Mouse (Mus musculus): Measurements from ENCODE around the gene Smad9. TPM values are rescaled to one million over a fixed set of nuclear protein-coding genes. Genes with fewer than 3 reads are reported as not detected.

Gene Smad9
- 7.6 and 10.3 TPM in 2 replicates for polyA plus RNA-seq (2012; rRNA removed)

- DNase-seq (ENCODE audit: low spot score) = peak; percentile 61
Observed at GRCm38 (mm10) chr3:54755145-54756041, at the start of gene Smad9. Gene Smad9, plus strand, starts transcription at chr3:54755582.

GRCm38 (mm10) chr3:54708972-54709371 is 46.4 kb upstream of the Smad9 start:
- no peak for DNase-seq (ENCODE audit: low spot score)

DNA sequence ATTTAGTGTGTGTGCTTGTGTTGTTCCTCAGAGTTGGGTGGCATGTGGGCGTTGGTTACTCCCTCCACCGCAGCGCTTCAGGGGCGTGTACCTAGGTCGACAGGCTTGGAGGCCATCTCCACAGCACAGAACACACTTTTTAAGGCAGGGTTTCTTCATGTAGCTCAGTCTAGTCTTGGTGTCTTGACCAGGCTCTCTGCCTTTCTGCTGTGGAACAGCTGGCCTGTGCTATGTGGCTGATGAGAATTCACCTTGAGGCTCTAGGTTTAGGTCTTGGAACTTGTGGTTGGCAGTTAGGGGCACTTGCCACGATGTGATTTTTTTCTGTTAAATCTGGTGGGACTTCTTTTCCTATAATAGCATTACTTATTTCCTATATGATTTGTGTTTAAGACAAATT is 41.1 kb upstream of the Smad9 start, which contains the start of gene Gm21958:
Gene Gm21958, minus strand, starts transcription at position 101 of the 400 bp plus-strand sequence.
- no peak for DNase-seq (ENCODE audit: low spot score)

DNA sequence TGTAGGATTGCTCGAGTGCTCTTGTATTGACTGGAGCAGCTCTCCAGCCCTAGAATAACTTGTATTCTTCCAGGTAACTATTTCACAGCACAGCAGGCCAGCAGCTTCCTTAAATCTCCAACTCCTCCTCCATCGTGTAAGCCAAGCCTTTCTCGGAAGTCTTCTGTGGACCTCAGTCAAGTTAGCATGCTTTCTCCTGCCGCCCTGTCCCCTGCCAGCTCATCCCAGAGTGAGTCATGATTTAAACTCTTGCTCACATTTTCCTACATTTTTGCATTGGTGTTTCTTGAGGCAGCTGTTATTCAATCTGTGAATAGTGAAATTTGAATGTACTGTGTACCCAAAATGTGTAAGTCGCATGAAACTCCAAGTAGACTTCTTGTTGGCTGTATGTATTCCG is 39.9 kb upstream of the Smad9 start:
- DNase-seq (ENCODE audit: low spot score) = no peak

GRCm38 (mm10) chr3:54717348-54717747 is 38.0 kb upstream of the Smad9 start:
- DNase-seq (ENCODE audit: low spot score) = no peak

GRCm38 (mm10) chr3:54718947-54719346 is 36.4 kb upstream of the Smad9 start:
- DNase-seq (ENCODE audit: low spot score) = no peak

DNA sequence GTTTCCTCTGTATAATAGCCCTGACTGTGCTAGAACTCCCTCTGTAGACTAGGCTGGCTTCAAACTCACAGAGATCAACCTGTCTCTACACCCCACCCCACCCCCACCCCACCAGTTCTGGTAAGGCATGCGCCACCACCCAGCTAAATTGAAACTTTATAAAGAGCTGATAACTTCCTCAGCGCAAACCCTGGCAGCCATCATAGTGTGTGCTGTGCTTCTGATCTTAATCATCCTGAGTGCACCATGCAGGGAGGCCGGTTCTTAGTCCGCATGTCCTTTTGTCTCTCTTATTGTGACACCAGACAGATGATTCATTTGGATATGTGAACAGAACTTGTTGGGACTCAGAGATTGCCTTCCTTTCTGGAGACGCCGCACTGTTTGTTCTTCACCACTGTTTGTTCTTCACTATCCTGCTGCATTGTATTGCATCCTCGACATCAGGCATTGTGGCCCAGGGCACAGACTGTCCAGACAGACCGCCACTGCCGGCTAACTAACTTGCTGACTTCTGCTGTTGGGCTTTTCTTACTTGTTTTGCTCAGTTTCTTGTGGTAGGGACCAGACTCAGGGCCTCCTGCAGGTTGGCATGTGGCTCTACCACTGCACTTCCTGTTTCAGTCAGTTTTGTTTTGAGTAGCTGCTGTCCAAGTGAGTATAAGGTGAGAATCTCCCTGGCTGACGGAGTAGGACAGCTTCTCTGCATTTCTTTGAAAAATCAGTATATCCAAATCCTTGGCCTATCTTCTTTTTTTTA is 31.5 kb upstream of the Smad9 start:
- DNase-seq (ENCODE audit: low spot score) = no peak

DNA sequence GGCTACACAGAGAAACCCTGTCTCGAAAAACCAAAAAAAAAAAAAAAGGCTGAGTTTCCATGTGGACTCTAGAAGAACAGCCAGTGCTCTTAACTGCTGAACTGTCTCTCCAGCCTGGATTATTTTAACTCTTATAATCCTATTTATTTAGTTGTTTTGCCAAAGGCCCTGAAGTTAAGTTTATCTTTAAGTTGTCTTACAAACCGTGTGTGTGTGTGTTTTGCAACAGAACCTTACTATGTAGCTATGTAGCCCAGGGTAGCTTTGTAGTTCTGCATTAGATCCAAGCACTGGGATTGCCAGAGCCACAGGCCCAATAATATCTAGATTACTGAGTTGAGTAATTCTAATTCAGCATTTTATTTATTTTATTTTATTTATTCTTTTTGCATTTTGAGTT is 30.0 kb upstream of the Smad9 start:
- DNase-seq (ENCODE audit: low spot score) = no peak

DNA sequence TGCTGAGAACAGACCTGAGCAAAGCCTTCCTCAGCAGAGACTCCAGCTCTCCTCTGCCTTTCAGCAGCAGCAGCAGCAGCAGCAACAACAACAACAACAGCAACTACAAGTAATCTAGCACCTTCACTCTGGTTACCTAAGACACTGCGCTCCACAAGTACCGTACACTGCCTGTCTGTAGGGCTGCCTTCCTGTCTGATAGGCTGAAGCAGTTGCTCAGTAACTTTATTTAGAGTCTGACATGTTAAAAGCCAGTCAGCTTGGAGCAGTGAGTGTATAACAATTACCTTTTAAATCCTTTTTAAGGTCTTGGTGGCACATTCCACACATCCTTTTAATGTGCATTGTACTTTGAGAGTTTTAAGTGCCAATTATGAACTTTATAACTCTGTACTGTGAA is 27.8 kb upstream of the Smad9 start:
- DNase-seq (ENCODE audit: low spot score) = no peak

- no peak for DNase-seq (ENCODE audit: low spot score)
Observed at GRCm38 (mm10) chr3:54728100-54728499, 27.3 kb upstream of the Smad9 start.

DNA sequence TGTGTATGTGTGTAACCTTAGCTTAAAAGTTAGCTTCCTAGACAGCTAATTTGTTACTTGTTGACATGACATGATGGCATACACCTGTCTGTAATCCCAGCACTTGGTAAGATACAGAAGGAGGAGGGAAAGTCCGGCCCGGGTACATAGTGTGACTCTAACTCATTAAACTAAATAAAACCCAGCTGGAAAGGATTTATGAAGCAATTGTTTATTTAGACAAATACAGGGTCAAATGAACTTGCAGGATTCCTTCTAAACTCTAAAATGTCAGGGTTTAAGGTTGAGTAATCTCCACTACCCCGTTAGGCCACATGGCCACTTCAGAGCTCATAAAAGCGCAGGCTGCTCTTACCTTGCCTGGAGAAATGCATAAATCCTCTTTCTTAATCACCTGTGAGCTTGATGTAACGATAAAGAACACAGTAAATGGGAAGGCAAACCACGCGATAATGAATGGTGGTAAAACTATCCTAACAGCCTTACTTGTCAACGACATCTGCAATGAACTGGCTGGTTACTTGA is 23.7 kb upstream of the Smad9 start:
- DNase-seq (ENCODE audit: low spot score) = no peak

DNA sequence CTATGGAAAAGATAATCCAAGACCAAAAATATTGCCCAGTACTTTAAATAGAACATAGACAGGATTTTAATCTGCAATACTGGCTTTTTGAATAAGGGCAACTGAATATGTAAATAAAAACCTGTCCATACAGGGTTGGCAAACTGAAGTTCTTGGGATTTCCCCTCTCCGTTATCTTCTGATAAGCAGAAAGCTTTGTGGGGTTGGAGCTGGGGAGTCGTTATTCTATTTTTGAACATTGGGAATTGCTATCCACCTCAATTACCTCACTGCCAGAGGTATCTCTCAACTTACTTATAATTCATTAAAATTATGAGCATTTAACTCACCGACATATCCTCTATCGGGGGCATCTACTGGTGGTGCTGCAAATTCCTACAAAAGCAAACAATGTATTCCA is 23.0 kb upstream of the Smad9 start:
- no peak for DNase-seq (ENCODE audit: low spot score)

GRCm38 (mm10) chr3:54734411-54735246 is 20.8 kb upstream of the Smad9 start:
- peak; percentile 89 for DNase-seq (ENCODE audit: low spot score)

DNA sequence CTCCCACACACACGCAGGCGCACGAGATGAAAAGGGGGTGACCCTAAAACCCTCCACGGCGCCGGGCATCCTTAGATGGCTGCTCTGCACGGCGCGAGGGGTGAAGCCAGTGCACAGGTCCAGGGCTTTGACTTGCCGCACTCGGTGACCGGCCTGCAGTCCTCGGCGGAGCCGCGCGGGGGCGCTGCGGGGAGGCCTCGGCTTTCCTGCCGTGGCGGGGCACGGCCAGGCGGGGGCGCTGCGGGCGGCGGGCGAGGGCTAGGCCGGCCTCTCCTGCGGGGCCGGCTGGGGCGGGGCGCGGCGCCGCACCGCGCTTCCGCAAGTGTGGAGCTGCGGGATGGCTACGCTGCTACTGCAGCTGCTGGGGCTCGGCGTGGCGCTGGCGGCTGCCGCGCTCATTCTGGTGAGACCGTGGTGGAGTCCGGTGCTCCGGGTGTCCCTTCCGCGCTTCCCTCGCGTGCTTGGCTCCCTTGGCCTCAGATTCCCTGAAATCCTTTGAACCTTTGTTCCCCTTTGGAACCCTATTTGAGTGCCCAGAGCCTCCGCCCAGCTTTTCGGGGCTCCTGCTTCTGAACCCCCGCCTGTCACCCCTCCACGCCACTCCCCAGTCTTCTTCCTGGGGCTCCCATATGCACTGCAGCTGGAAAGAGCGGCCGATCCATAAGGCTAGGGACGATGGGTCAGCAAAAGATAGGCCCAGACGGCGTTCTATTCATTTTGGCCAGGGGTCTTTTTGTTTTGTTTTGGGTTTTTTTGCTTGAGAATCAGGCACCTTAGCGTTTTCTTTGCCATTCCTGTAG is 19.9 kb upstream of the Smad9 start, which contains the start of the genes Exosc8 and Alg5:
Gene Exosc8, minus strand, starts transcription at position 147 of the 800 bp plus-strand sequence.
Gene Alg5, plus strand, starts transcription at position 293 of the 800 bp plus-strand sequence.
- DNase-seq (ENCODE audit: low spot score) = peak; percentile 100

DNA sequence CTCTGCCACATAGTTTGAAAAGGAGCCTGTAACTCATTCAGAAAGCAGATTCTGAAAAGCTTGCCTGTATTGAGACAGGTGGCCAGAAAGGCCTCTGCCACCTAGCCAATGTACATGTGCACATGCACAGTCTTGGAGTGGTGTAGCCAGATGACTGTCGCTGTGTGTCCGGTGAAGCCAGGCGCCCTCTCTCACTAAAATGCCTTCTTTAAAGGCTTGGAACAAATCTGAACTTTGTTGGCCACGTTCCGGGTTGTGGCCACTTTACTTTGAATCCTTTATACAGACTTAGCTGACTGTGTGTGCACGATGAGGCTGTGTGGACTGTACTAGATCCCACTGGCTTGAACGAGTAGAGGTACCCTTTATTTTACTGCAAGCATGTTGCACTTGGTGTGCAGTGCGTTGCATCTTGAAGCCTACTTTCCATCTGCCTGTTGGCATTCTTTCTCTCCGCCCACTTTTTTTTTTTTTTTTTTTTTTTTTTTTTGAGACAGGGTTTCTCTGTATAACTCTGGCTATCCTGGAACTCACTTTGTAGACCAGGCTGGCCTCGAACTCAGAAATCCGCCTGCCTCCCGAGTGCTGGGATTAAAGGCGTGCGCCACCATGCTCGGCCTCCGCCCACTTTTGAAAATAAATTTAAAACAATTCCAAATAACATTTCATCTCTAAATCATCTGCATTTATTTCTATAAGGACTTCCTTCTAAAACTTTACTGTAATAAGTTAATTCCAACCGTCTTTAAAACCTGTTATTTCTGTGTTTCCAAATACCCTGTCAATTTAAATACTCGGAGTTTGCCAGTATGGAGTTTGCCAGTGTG is 19.1 kb upstream of the Smad9 start:
- DNase-seq (ENCODE audit: low spot score) = no peak

DNA sequence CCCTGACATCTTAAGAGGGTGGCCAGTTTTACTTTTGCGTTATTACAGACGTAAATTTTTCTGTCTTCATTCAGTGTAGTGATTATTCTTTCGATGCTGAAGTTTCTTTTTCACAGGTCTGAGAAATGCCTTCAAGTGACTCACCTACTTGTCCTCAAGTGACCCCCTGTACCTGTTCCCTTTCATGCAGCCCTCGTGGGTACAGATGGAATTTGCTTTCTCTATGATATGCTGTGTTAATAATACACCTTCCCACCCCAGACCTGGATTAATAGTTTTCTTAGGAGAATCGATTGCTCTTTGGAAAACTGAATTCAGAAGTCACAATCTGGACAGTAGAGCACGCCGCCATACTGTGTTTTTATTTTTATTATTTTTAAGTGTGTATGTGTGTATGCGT is 18.1 kb upstream of the Smad9 start:
- DNase-seq (ENCODE audit: low spot score) = no peak

DNA sequence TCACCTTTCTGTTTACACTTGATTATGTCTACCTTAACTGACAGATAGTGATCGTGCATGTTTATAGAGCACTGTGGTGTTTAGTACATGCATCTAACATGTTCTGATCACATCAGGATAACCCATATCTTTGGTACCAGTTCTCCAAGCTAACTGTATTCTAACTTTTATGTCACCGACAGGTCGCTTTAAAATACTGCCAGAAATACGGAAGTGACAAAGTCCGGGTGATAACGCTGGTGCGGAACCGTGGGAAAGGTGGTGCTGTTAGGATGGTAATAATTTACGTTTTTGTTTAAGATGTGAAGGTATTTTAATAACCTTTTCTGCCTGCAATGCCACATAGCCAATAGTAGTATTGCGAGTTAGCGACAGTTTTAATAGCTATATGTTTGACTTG is 13.4 kb upstream of the Smad9 start:
- DNase-seq (ENCODE audit: low spot score) = no peak

DNA sequence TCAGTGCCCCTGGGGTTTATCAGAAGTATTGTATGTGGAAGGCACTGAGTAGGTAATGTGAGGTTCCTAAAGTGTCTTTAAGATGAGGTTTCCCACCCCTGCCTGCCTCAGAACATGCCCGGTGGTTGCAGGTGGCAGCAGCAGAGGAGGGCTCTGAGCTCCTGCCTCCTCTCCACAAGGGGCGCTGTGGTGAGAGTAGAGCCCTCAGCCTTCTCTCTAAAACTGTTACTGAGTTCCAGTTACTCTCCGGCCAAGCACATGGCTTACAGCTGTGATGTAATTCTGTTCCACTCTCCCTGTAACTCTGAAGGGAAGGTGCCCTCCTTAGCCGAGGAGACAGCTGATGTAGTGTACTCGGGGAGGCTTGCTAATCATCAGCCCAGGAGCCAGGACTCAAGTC is 9.6 kb upstream of the Smad9 start:
- DNase-seq (ENCODE audit: low spot score) = no peak

GRCm38 (mm10) chr3:54753411-54753810 is 2.0 kb upstream of the Smad9 start:
- DNase-seq (ENCODE audit: low spot score) = no peak

- DNase-seq (ENCODE audit: low spot score) = no peak
Observed at GRCm38 (mm10) chr3:54756058-54756457, 676 bp downstream of the Smad9 start.
